Mouse (Mus musculus): ENCODE measurements at regions not wholly inside any gene's neighbourhood (a gene's known extent, or its start where the extent isn't known, plus 50 kb on each side); places are given as distances from the start of the nearest gene placed in this dataset.

- Histone ChIP-seq H3K9me3 (ENCODE audit: control insufficient read depth, low read length) (no peaks in the 10 kb centered on the region), H3K9ac (ENCODE audit: low read length) (no peak overlapping the region), H3K4me3 (ENCODE audit: low read depth, low read length) (no peak overlapping the region), H3K27me3 (replicated peaks; ENCODE audit: control insufficient read depth, insufficient read depth, low read length) (no peaks in the 10 kb centered on the region), H3K4me2 (ENCODE audit: low read length) (no peak overlapping the region), H3K36me3 (ENCODE audit: control insufficient read depth, insufficient read depth, low read length) (no peaks in the 10 kb centered on the region), H3K4me1 (replicated peaks; ENCODE audit: control insufficient read depth, insufficient read depth, low read length) (no peaks in the 10 kb centered on the region), H3K27ac (ENCODE audit: low read depth) (no peak overlapping the region)
- no peak for DNase-seq (ENCODE audit: low spot score)
- 63% methylated on average over 6 of the region's 6 CpGs for WGBS
- ATAC-seq (replicated peaks; ENCODE audit: low FRiP score, low TSS enrichment, low read depth) = no peak; the same call in 1 of the 2 replicates
These were observed 139.9 kb downstream of the Tle1 start for GRCm38 (mm10) chr4:72060605-72061352.

GRCm38 (mm10) chr4:72049638-72050454 lies 150.9 kb downstream of the Tle1 start:
- 9% methylated on average over 6 of the region's 6 CpGs for WGBS
- no peak overlapping the region for H3K4me3 ChIP-seq (ENCODE audit: low read depth, low read length)
- no peaks in the 10 kb centered on the region for H3K9me3 ChIP-seq (ENCODE audit: control insufficient read depth, low read length)
- H3K4me2 ChIP-seq (ENCODE audit: low read length) = no peak overlapping the region
- ATAC-seq (replicated peaks; ENCODE audit: low FRiP score, low TSS enrichment, low read depth) (peak; percentile 40; the same call in 1 of the 2 replicates), DNase-seq (ENCODE audit: low spot score) (no peak)
- no peaks in the 10 kb centered on the region for H3K36me3 ChIP-seq (ENCODE audit: control insufficient read depth, insufficient read depth, low read length)
- H3K27ac ChIP-seq (ENCODE audit: low read depth) = no peak overlapping the region
- no peak overlapping the region for H3K9ac ChIP-seq (ENCODE audit: low read length)
- H3K4me1 ChIP-seq (replicated peaks; ENCODE audit: control insufficient read depth, insufficient read depth, low read length) = no peaks in the 10 kb centered on the region
- H3K27me3 ChIP-seq (replicated peaks; ENCODE audit: control insufficient read depth, insufficient read depth, low read length) = no peaks in the 10 kb centered on the region

- ATAC-seq (replicated peaks; ENCODE audit: low FRiP score, low TSS enrichment, low read depth) = no peak
- H3K27me3 ChIP-seq (replicated peaks; ENCODE audit: control insufficient read depth, insufficient read depth, low read length) = no peaks in the 10 kb centered on the region
- no peaks in the 10 kb centered on the region for H3K36me3 ChIP-seq (ENCODE audit: control insufficient read depth, insufficient read depth, low read length)
- no peaks in the 10 kb centered on the region for H3K9me3 ChIP-seq (ENCODE audit: control insufficient read depth, low read length)
- no peak overlapping the region for H3K9ac ChIP-seq (ENCODE audit: low read length)
- 88% methylated on average over 2 of the region's 2 CpGs for WGBS
- H3K4me1 ChIP-seq (replicated peaks; ENCODE audit: control insufficient read depth, insufficient read depth, low read length) = no peaks in the 10 kb centered on the region
- H3K4me2 ChIP-seq (ENCODE audit: low read length) = no peak overlapping the region
- no peak for DNase-seq (ENCODE audit: low spot score)
- no peak overlapping the region for H3K4me3 ChIP-seq (ENCODE audit: low read depth, low read length)
- H3K27ac ChIP-seq (ENCODE audit: low read depth) = no peak overlapping the region
These were observed 178.6 kb downstream of the Tle1 start for GRCm38 (mm10) chr4:72022152-72022551.

- Histone ChIP-seq H3K36me3 (ENCODE audit: control insufficient read depth, insufficient read depth, low read length) (no peaks in the 10 kb centered on the region), H3K27ac (ENCODE audit: low read depth) (no peak overlapping the region), H3K4me2 (ENCODE audit: low read length) (no peak overlapping the region), H3K9me3 (ENCODE audit: control insufficient read depth, low read length) (no peaks in the 10 kb centered on the region), H3K27me3 (replicated peaks; ENCODE audit: control insufficient read depth, insufficient read depth, low read length) (no peaks in the 10 kb centered on the region), H3K9ac (ENCODE audit: low read length) (no peak overlapping the region), H3K4me1 (replicated peaks; ENCODE audit: control insufficient read depth, insufficient read depth, low read length) (no peaks in the 10 kb centered on the region), H3K4me3 (ENCODE audit: low read depth, low read length) (no peak overlapping the region)
- ATAC-seq (replicated peaks; ENCODE audit: low FRiP score, low TSS enrichment, low read depth) = no peak
- DNase-seq (ENCODE audit: low spot score) = no peak
- 54% methylated on average over 2 of the region's 2 CpGs for WGBS
These were observed 186.4 kb downstream of the Tle1 start for GRCm38 (mm10) chr4:72014221-72014850.

DNA sequence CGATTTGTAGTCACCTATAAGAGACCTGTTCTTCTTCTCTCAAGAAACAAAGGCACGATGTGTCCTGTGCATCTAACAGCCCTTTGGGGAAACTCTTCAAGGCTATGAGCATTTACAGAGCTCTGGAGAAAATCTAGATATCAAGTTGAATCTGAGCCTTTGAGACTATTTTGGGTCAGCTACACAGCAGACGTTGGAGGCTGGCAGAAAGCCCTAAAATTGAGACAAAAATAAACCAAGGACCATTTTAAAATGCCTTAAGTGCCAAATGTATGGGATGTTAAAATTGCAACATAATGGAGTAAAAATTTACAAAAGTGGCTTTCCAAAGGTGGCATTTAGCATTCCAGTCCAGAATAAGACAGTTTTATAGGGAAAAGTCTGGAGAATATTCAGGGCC lies 187.1 kb downstream of the Tle1 start:
- Histone ChIP-seq H3K9me3 (ENCODE audit: control insufficient read depth, low read length) (peaks cover 3% of the 10 kb centered on the region; the same call in 1 of the 2 replicates), H3K4me1 (replicated peaks; ENCODE audit: control insufficient read depth, insufficient read depth, low read length) (no peaks in the 10 kb centered on the region), H3K27me3 (replicated peaks; ENCODE audit: control insufficient read depth, insufficient read depth, low read length) (no peaks in the 10 kb centered on the region), H3K4me3 (ENCODE audit: low read depth, low read length) (no peak overlapping the region), H3K4me2 (ENCODE audit: low read length) (no peak overlapping the region), H3K9ac (ENCODE audit: low read length) (no peak overlapping the region), H3K27ac (ENCODE audit: low read depth) (no peak overlapping the region), H3K36me3 (ENCODE audit: control insufficient read depth, insufficient read depth, low read length) (no peaks in the 10 kb centered on the region)
- no peak for DNase-seq (ENCODE audit: low spot score)
- 69% methylated on average over 3 of the region's 3 CpGs for WGBS
- ATAC-seq (replicated peaks; ENCODE audit: low FRiP score, low TSS enrichment, low read depth) = no peak

GRCm38 (mm10) chr4:72010316-72010715 lies 190.4 kb downstream of the Tle1 start:
- no peaks in the 10 kb centered on the region for H3K27me3 ChIP-seq (replicated peaks; ENCODE audit: control insufficient read depth, insufficient read depth, low read length)
- ATAC-seq (replicated peaks; ENCODE audit: low FRiP score, low TSS enrichment, low read depth) (no peak), DNase-seq (ENCODE audit: low spot score) (no peak)
- 91% methylated on average over 4 of the region's 4 CpGs for WGBS
- no peak overlapping the region for H3K4me3 ChIP-seq (ENCODE audit: low read depth, low read length)
- peaks cover 4% of the 10 kb centered on the region; the same call in 1 of the 2 replicates for H3K9me3 ChIP-seq (ENCODE audit: control insufficient read depth, low read length)
- no peaks in the 10 kb centered on the region for H3K4me1 ChIP-seq (replicated peaks; ENCODE audit: control insufficient read depth, insufficient read depth, low read length)
- no peak overlapping the region for H3K4me2 ChIP-seq (ENCODE audit: low read length)
- H3K9ac ChIP-seq (ENCODE audit: low read length) = no peak overlapping the region
- no peaks in the 10 kb centered on the region for H3K36me3 ChIP-seq (ENCODE audit: control insufficient read depth, insufficient read depth, low read length)
- H3K27ac ChIP-seq (ENCODE audit: low read depth) = no peak overlapping the region

DNA sequence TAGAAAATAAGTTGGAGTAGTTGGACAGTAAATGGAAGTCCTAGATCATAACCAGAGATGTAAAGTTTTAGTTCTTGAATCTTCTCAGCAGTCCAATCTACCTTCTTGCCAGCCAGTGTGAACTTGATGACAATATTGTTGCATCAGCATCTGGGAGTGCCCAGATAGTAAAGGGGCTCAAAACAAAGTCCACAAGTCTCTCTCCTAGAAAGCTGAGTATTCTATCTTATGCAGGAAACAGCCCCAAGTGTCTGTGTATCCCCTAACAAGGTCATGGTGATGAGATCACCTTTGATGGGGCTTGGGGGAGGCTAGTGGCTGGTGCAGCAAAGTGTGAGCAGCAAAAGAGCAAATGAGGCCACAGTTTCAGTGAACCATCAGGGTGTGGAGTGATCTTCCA lies 194.8 kb downstream of the Tle1 start:
- Histone ChIP-seq H3K36me3 (ENCODE audit: control insufficient read depth, insufficient read depth, low read length) (no peaks in the 10 kb centered on the region), H3K4me1 (replicated peaks; ENCODE audit: control insufficient read depth, insufficient read depth, low read length) (no peaks in the 10 kb centered on the region), H3K9me3 (ENCODE audit: control insufficient read depth, low read length) (peaks cover 7% of the 10 kb centered on the region; the same call in 1 of the 2 replicates), H3K9ac (ENCODE audit: low read length) (no peak overlapping the region), H3K27ac (ENCODE audit: low read depth) (no peak overlapping the region), H3K27me3 (replicated peaks; ENCODE audit: control insufficient read depth, insufficient read depth, low read length) (no peaks in the 10 kb centered on the region), H3K4me2 (ENCODE audit: low read length) (no peak overlapping the region), H3K4me3 (ENCODE audit: low read depth, low read length) (no peak overlapping the region)
- DNase-seq (ENCODE audit: low spot score) = no peak
- ATAC-seq (replicated peaks; ENCODE audit: low FRiP score, low TSS enrichment, low read depth) = no peak

DNA sequence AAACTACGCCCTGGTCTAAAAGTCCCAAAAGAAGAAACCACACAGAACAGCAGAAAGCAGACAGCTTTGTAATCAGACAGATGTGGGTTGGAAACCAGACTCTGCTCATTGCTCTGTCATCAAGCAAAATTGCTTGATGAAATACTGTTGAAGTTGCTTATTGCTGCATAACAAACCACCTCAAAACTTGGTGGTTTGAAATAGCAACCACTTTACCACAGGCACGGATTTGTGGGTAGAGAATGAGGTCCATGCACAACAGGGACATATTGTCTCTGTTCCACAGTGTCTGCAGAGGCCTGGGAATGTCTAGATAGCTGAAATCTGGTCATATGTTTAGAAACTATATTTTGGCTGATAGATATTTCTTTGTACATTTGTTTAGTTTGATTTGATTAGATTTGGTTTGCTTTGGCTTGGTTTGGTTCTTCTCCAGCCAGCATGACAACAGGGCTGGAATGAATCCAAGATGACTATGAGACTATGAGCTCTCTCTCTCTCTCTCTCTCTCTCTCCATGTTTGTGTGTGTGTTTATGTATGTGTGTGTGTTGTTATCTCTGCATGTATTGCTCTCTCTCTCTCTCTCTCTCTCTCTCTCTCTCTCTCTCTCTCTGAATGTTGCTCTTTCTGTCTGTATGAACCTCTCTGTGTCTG lies 199.4 kb downstream of the Tle1 start:
- DNase-seq (ENCODE audit: low spot score) (no peak), ATAC-seq (replicated peaks; ENCODE audit: low FRiP score, low TSS enrichment, low read depth) (no peak)
- Histone ChIP-seq H3K27ac (ENCODE audit: low read depth) (no peak overlapping the region), H3K36me3 (ENCODE audit: control insufficient read depth, insufficient read depth, low read length) (no peaks in the 10 kb centered on the region), H3K4me1 (replicated peaks; ENCODE audit: control insufficient read depth, insufficient read depth, low read length) (no peaks in the 10 kb centered on the region), H3K9ac (ENCODE audit: low read length) (no peak overlapping the region), H3K9me3 (ENCODE audit: control insufficient read depth, low read length) (peaks cover 2% of the 10 kb centered on the region; the same call in 1 of the 2 replicates), H3K4me2 (ENCODE audit: low read length) (no peak overlapping the region), H3K4me3 (ENCODE audit: low read depth, low read length) (no peak overlapping the region), H3K27me3 (replicated peaks; ENCODE audit: control insufficient read depth, insufficient read depth, low read length) (no peaks in the 10 kb centered on the region)
- 64% methylated on average over 2 of the region's 2 CpGs for WGBS

Data from intestine, embryonic 14.5 days (tissue).